Mouse (Mus musculus) c-Kit-positive CD71-positive TER-119-positive erythroid progenitor cells, embryonic 14.5 days (primary cell): ENCODE measurements around the gene Eaf2.
"Not testable (repeated sequence)": the region's sequence is repeated elsewhere in the genome, so short reads cannot be mapped to it uniquely, and the experiment has no call there.

Experiments used
- DNase-seq: peaks from one replicate; pipeline ENCODE4 v3.0.0-alpha.2; 2013; ENCODE audit warnings: low spot score

Gene Eaf2

DNA sequence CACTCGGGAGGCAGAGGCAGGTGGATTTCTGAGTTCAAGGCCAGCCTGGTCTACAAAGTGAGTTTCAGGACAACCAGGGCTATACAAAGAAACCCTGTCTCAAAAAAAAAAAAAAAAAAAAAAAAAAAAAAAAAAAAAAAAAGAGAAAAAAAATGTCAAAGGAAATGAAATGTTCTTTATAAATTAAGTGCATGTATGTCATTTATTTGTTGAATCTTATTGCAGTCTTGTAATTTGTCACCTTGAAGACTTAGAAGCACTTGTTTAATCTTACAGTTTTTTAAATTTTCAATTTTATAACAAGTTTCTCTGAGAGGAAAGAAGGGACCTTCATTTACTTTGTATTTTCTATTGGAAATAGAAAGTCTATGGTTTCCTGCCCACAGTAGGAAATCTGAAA is 27.9 kb downstream of the Eaf2 start:
- DNase-seq: not testable (repeated sequence)

DNA sequence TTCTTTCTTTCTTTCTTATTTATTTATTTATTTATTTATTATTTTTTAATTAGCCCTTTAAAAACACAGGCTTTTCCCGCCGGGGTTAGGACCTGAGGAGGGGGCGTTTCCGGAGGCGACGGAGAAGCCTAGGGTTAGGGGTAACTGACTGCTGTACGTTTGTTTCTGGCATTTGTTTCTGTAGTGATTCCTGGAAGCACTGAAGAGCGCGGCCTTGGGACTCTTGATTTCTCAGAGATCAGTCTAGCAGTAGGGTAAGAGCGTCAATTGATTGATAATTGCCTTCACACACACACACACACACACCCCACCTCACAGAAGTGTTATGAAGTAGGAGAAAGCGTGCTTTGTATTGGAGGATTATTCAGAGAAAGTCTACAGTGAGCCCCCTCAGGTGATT is 46.0 kb downstream of the Eaf2 start:
- DNase-seq: peak; percentile 9

DNA sequence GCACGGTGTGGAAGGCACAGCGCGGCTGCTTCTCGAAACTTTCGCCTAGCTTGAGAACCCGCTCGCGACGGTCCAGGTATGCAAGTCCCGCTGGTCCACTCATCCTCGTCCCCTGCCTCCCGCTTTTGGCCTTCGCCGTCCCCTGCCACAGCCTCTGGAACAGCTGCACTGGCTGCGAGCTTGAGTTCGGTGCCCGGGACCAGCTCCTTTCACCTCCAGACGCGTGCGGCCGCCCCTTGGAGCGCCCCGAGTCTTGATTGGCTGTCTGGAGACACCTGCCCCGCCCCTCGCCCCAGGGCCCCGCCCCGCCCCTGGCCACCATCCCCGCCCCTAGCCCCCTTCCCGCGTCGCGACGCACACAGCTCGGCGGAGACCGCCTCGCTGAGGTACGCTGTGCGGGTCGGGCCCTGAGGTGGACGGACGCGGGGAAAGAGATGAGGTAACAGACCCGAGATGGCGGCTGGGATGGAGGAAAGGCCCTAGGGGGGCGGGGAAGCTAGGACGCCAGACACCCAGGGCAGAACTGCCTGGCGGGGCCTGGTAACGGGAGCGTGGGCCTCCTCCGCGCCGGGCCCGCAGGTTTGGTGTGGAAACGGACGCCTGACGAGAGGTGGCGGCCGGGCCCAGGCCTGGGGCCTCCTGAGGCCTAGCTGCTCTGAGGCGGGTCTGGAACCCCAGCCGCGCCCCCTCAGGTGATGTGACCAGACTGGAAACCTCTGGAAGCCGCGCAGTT is 46.6 kb downstream of the Eaf2 start, which contains the start of gene Iqcb1:
Gene Iqcb1 (plus strand): TSS at position 332 of the 733 bp plus-strand sequence.
- peak; percentile 80 for DNase-seq

DNA sequence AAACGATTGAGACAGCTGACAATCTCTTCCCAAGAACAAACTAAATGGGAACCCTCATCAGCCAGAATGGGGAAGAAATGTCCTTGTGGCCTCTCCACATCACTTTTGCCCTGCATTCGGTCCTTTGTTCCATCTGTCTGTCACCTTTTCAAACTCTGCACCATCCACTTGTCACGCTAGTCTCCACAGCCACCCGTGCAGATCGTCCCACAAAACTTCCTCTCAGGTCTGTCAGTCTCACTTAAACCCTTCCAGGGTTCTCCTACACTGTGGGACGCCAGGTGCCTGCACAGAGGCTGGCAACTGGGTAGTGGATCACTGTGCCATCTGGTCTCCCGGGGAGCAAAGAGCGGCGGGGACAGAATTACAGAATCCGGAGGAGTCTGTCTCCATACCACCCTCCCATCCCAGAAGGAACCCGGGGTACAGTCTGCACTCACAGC is 47.2 kb downstream of the Eaf2 start:
- DNase-seq: no peak

DNA sequence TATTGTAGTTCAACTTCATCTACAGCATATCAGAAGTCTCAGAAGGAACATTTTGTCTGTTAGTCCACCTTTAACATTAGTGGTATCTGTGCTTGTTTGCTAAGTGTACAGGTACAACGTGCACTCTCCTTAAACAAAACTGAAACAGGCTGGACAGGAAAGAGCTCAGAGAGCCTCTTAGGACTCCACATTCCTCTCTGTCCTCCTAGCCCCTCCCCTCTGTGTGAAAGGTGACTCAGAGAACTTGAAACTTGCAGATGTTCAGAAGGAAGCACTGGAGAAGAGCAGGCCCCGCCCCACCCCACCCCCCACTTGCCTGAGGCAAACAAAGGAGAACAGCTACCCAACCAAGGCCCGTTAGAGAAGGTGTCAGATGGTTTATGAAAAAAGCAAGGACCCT is 53.3 kb downstream of the Eaf2 start:
- DNase-seq: peak; percentile 16

DNA sequence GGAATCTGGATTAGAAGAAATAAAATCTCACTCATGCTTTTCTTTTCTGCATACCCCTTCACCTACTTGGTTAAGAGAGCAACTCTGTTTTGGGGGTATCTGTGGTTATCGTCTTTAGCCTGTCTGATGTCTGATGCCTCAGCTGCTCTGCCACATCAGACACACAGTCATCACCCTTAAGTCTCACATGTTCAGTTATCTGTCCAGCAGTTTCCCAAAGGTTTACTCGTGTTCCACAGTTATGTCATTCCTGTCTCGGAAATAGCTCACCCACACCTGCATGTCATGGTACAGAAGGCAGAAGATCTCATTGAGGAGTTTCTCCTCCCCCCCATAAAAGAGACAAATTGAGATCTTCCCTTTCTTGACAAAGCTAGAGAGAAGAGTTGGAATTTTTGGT is 54.1 kb downstream of the Eaf2 start:
- DNase-seq: no peak

DNA sequence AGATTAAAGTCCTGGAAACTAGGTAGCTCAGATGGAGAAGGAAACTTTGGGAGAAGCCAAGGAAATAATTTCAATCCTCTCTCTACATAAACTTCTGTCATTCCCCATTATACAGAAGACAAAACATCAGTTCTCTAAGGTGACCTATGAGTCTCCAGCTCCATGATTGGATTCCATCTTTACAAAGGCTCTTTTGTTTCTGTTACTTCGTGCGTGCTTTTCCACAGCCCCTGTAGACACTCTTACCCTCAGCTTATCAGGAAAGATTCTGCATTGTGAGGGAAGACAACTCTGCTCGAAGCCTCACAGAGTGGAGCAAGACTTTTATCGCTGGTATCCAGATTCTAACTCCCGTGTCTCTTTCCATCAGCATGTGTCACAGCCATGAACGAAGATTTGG is 54.8 kb downstream of the Eaf2 start:
- DNase-seq: no peak

DNA sequence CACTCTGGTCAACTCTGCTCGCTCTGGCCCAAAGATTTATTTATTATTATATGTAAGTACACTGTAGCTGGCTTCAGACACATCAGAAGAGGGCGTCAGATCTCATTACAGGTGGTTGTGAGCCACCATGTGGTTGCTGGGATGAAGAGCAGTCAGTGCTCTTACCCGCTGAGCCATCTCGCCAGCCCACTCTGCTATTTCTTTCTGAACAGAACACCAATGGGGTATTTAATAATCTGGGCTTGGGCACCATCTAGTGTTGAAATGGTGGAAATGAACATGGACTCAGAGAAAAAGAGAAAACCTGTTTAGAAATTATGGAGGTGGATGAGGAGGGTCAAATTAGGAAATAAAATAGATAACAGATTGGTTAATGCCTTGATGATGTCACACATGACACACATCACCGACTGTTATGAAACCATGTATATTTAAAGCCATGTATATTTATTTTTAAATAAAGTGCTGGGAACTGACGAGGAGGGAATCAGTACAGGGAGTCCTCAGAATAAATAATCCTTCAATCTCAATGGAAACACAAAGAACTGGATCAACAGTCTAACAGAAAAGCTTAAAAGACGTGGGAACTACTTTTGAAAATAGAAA is 57.4 kb downstream of the Eaf2 start:
- DNase-seq: peak; percentile 65

DNA sequence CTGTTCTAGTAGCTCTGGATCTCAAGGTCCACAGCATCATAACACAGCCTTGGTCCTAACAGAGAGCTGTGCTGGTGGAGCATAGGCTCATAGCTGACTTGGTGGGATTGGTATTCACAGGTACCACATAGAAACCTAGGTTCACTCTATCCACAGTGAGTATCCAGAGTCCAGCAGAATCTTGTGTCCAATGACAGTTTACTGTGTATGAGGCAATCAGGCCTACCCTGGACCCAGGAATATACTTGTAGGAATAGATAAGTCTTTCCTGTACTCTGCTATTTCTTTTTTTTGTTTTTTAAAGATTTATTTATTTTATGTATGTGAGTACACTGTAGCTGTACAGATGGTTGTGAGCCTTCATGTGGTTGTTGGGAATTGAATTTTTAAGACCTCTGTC is 57.9 kb downstream of the Eaf2 start:
- DNase-seq: no peak

DNA sequence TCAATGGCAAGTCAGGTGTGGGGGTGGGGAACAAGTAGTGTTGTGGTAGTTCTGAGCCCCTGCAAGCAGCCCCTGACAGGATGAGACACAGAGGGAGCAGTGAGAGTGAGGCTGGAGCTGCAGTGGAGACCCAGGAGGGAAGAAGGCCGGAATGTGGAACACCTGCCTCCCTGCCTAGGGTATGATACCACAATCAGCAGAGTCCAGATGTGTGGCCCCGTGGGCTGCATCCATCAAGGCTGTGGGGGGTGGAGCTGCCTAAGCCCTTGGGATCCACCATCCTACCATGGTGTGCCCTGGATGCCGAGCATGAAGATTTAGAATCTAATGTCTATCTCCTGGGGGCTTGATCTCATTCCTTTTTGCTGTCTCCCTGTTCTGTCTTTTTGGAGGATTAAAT is 61.1 kb downstream of the Eaf2 start:
- DNase-seq: peak; percentile 10

DNA sequence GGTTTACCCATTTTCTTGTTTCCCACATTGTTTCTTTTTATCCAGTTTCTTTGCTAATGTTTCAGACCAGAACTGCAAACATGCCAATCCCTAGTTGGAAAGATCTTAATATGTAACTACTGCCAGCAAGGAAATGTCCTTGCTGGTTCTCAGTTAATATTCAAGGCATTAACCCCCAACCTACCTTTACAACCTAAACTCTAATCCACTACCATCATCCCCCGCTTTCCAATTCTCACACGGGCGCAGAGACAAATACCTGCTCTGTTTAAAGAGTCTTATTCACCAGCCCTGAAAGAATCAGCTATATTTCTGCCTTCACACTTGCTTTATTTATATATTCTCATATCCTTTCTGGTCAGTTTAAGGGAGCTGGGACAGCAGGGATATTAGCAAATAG is 66.2 kb downstream of the Eaf2 start:
- no peak for DNase-seq

DNA sequence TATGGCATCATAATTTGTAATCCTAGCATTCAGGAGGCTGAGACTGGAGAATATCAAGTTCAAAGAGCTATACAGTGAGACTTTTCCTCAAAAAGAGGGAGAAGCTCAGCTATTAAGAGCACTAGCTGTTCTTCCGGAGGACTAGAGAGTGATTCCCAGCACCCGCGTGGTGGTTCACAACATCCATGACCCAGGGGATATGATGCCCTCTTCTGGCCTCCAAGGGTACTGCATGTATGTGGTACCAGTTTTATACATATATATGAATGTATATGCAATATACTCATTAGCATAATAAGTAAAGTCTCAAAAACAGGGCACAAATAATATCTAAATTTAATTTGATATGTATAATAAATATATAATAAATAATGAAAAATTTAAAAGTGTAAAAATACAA is 72.4 kb downstream of the Eaf2 start:
- DNase-seq: no peak

DNA sequence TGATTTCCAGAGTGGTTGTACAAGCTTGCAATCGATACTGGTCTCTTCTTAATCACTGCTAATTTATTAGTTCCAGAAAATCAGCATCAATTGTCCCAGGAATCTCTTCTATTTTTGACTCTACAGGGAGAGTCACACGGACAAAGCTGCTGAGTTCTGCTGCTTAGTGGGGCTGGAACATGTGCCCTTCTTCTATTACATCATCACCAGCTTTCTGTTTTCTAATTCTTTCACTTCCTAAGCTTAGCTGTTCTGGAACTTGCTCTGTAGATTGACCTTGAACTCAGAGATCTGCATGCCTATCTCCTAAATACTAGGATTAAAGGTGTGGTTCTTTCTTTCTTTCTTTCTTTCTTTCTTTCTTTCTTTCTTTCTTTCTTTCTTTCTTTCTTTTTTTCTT is 76.5 kb downstream of the Eaf2 start:
- no peak for DNase-seq

DNA sequence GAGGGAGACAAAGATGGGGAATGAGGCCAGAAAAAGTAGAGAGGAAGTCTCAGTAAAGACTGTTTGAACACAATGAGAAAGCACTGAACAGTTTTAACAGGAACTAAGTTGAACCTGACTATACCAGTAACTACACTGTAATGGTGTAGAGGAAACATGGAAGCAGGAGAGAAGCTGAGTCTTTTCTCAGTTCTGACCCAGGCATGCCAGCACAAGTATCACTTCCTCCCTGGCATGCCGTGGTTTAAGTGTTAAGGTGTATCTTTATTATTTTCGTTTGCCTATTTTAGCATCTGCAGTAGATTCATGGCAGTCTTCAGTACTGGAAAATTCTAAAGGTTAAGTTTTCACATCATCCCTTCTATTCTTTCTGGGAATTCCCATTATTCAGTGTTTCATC is 79.8 kb downstream of the Eaf2 start:
- no peak for DNase-seq

DNA sequence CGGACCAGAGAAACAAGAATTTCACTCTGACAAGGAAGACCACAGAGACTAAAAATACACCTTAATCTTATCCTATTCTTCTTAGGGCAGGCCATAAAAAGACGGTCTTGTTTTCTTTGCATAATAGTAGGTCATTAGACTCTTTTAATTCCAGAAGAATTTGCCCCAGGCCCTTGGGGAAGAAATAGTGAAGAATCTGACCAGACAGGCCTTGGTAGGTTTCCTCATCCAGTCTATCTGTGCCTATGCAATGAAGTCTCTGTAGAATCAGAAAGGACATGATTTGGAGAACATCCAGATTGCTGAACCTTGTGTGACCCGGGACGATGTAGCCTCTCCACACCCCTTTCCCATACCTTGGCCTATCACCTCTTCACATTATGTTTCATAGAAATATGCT is 84.6 kb downstream of the Eaf2 start:
- no peak for DNase-seq

DNA sequence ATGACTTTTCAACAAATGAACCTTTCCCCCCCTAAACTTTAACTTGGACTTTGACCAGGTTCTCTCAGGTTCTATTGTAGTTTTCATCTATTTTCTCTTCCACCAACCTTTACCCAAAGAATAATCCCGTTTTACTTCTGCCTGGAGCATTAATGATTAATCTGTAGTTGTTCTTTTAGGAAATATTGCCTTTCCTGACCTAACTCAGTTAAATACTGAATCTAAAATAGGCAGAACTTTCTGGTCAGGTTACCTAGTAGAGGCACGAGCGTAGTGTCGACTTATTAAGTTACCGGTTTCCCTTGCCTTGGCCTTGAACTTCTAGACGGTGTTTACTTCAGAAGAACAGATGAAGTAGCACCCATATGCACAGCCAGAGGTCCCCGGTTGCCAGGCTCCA is 88.3 kb downstream of the Eaf2 start:
- DNase-seq: no peak

DNA sequence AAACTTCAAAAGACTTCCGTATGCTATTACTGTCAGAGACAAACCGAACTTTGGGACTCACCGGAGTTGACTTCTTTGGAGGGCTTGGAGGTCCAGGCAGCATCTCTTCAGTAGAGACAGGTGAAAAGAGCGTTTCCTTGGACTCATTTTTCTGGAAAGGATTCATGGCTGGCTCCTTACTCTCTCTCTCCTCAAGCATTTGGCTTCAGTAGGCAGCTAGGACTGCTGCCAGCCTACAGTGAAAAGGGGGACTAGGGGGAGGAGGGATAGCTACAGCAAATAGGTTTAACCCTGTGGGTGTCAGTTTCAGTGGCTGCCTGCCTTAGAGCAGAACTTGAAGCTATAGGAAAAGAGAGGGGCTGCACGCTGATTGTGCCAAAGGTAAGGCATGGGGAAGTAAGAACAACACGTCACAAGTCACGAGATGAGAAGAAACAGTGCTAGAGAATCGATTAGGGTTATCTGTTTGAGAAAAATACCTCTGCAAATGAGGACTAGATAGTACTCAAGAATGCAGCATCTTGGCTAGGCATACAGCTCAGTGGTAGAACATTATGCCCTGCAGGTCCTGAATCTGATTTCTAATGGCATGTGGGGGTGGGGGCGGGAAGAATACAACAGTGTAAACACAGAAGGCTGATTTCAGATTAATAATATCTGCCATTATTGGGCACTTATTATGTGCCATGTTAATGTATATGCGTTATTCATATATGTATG is 90.0 kb downstream of the Eaf2 start, which contains the start of gene Slc15a2:
Gene Slc15a2 (minus strand): TSS at position 369 of the 720 bp plus-strand sequence.
- no peak for DNase-seq

DNA sequence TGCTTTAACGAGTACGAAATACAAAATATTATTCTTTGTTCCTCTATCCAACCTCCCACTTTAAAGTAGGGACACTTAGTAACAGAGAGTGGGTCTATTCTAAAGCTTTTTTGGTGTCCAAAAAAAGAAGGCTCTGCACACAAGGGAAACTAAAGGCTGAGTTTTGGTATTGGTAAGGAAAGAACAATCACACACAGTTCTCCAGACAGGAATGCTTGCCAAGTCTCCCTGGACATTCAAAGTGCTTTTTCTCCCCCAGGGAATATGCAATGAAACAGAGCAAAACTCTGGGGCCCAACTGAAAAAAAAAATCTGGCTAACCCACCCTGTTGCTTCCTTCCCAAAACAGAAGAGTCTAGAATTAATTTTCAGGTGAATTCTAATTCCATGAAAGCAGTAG is 90.7 kb downstream of the Eaf2 start:
- DNase-seq: no peak

DNA sequence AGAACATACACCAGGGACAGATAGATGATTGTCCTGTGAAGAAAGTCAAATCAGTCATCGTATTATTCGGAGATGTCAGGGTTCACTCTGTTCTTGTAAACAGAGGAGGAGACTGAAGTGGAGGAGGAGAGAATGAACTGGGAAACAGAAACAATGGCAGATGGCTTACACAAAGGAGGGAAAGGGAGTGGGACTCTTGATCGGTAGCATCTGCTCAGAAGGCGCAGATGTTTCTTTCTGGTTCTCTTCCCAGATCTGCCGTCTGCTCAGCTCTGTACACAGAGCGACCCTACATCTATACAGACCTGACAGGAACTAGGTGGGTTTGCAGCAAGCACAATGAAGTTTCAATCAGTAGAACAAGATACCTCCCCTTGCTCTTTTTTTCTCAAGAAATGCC is 99.1 kb downstream of the Eaf2 start:
- DNase-seq: no peak

DNA sequence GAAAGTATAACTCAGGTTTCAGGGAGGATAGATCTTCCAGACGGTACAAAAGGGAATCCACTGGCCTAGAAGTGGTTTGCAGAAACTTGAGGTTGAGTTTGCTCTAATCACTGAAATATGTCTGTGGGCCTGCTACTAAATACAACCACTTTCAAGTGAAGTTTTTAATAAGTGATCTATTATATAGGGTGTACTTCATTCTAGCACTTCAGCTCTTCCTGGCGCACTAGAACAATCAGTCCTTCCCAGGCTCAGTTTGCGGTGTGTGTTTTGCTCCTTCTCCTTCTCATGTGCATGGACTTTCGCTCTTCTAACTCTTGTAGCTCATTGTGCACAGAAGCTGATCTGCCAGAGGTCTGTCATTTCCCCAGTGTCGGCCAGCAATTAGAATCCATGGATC is 101.8 kb downstream of the Eaf2 start:
- no peak for DNase-seq

DNA sequence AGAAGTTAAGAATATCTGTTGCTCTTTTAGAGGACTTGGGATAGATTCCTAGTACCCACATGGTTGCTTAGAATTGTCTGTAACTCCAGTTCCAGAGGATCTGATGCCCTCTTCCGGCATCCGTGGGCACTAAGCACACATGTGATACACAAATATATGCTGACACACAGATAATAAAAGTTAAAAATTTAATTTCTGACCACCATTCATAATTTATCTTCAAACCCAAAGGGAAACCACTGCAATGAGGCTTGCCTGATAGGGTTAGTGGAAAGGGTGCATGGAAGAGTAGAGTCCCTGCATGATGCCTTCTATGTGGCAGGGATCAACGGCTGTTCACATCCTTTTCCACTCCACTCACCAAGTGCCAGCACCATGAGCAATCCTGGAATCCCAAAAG is 103.1 kb downstream of the Eaf2 start:
- DNase-seq: no peak

DNA sequence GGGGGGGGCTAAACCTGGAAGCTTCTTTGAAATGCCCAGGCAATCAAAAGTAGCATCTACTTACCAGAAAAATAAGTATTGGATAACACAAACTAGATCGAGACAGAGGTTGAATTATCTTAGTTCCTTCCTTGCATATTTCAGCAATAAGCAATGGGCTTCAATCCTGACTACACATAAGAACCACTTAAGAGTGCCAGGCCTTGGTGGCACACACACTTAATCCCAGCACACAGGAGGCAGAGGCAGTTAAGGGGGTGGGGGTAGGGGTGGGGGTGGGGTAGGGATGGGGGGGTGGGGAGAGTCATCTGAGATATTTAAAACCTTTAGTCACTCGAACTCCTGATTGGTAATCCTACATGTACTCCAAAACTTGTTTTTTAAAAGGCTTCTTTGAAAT is 103.6 kb downstream of the Eaf2 start:
- no peak for DNase-seq

DNA sequence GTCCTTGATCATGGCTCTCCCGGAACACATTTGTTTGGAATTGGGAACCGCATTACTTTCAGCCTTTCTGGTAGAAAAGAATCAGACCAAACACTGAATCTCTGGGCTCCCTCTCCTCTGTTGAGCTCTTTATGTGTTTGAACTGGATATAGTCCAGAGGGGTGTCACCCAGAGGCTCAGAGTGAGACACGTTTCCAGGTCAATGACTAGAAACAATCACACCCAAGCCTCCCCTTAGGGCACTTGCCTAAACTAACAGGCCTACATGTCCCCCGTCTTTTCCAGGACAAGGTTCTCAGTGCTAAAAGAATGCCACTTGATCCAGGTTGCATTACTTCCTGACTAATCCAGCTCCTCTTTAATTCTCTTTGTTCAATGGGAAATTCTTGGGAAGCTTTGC is 104.0 kb downstream of the Eaf2 start:
- DNase-seq: no peak
